Mouse (Mus musculus): ENCODE results near the gene Uba6.

- TF ChIP-seq EP300 (IDR thresholded peaks at IDR 0.05; ENCODE audit: insufficient read depth, low read depth, low read length) (no peak), CTCF (IDR thresholded peaks at IDR 0.05; ENCODE audit: low read depth, low read length) (no peak)
Measured at GRCm38 (mm10) chr5:86197801-86198200, 25.2 kb upstream of the Uba6 start, which contains the start of gene Gnrhr.

Data from ES-Bruce4 (cell line).